Mouse (Mus musculus): ENCODE results near the gene Dgcr6. TPM values are rescaled to one million over a fixed set of nuclear protein-coding genes. Genes with fewer than 3 reads are reported as not detected.
A peak's percentile ranks its signal among the peaks of the same experiment; 100 is the strongest.

The Dgcr6 gene
- total RNA-seq, 2 experiments from 2014 or later: 86.3 to 105 TPM

- intact Hi-C loops (cut with DNase I): loop anchor here (1.0 kb wide), 1 partner anchor 103 kb away; no protein-coding TSS in a partner anchor
- DNase-seq (ENCODE audit: low spot score in 2 of 2): peak; percentile 57 to 68
These were observed 55.7 kb downstream of the Dgcr6 start for GRCm38 (mm10) chr16:18108221-18108966.

- intact Hi-C loops (cut with DNase I): no loop called here
- no peak for DNase-seq (ENCODE audit: low spot score in 2 of 2)
These were observed 58.4 kb downstream of the Dgcr6 start for GRCm38 (mm10) chr16:18111042-18111441.

DNA sequence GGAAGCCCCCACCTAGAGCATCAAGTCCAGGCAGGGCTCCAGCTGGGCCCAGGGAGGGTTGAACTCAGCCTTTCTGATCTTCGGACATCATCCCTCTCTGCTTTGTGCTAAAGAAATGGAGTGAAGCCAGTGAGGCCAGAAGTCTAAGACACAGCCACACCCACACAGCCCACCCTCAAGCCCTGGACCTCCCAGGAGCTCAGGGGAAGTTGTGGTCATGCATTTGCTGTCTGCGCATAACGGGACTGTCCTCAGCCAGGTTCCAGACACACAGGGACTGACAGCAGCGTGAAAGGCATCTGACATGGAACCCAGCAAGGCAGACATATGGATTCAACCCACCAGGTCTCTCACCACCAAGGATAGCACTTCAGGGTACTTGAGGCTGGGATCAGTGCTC lies 63.8 kb downstream of the Dgcr6 start:
- intact Hi-C loops (cut with DNase I): no loop called here

DNA sequence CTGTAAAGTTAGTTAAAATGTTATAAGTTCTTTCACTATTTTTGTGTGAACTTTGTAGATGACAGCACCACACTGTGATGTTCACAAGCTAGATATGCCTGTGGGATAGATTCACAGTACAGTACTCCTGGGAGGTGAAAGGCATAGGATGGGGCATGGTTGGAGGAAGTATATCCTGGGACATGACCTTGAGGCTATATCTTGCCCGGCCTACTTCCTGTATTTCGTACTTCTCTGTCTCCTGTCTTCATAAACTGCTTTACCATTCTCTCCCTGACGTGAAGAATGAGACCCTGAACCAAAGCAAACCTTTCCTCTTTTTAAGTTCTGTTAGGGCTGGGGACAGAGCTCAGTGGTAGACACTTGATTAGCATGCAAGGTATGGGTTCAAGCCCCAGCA lies 65.6 kb downstream of the Dgcr6 start:
- DNase-seq (ENCODE audit: low spot score in 2 of 2): no peak
- intact Hi-C loops (cut with DNase I): no loop called here

More for the DNA sequence above, 63.8 kb downstream of the Dgcr6 start:
- no peak for DNase-seq (ENCODE audit: low spot score in 2 of 2)

DNA sequence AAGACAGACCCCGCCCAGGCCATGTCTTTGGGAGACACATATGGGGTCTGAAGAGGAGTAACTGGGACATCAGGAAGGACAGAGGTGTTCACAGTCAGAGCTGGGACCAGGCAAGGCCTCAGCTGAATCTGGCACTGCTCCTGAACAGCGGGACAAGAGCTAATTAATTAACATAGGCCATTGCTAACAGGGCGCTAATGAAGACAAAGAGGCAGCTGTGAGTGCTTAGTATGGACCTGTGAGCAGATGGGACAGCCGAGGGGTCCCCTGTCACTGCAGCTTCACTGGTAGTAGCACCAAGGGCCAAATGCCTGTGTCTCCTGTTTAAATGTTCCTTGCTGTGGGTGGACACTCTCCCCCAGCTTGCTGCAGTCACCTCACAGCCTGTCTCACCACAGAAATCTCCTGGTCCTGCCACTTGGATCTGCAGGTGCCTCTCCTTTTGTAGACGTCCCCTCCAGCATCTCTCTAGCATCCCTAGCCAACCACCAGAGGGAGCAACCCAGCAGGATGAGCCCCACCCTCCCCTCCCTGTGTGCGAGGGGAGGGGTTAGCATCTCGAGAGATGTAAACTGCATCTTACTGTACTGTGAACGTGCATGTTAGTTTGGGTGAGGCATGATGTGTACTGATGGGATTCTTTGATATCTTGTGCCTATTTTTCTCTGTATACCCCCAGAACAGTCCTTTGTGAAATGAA lies 66.5 kb downstream of the Dgcr6 start:
- peak in 1 of 2 experiments; percentile 54 for DNase-seq (ENCODE audit: low spot score in 2 of 2)
- intact Hi-C loops (cut with DNase I): no loop called here

Other genes starting within 250 kb of the Dgcr6 start
- 1 to 10 TPM; 2.9 to 4.6 TPM for gene B830017H08Rik, start 219.7 kb upstream of the Dgcr6 start, total RNA-seq (2021)
- gene Car15, start 214.5 kb upstream of the Dgcr6 start, total RNA-seq (2021): 10 to 100 TPM; 11.7 to 14.4 TPM
- 1 to 10 TPM; 1.3 to 2.2 TPM for gene Gm20518, start 161.2 kb upstream of the Dgcr6 start, total RNA-seq (2021)
- gene Tssk1, start 158.6 kb upstream of the Dgcr6 start, total RNA-seq (2021): not detected
- gene Dgcr2, start 154.3 kb upstream of the Dgcr6 start, total RNA-seq (2021): 100 to 1,000 TPM in 1 of 2 experiments, 10 to 100 TPM in 1; 92.6 to 103 TPM
- gene Tssk2, start 154.2 kb upstream of the Dgcr6 start, total RNA-seq (2021): not detected
- 10 to 100 TPM; 26.1 to 31.1 TPM for gene Ess2, start 141.5 kb upstream of the Dgcr6 start, total RNA-seq (2021)
- not detected for gene Gsc2, start 137.8 kb upstream of the Dgcr6 start, total RNA-seq (2021)
- gene Slc25a1, start 124.6 kb upstream of the Dgcr6 start, total RNA-seq (2021): 10 to 100 TPM; 38.5 to 44.9 TPM
- gene Vpreb2, start 72.4 kb upstream of the Dgcr6 start, total RNA-seq (2021): not detected
- gene Prodh, start 37.3 kb downstream of the Dgcr6 start, total RNA-seq (2021): 10 to 100 TPM; 35.5 to 42.7 TPM
- gene Rtn4r, start 74.8 kb downstream of the Dgcr6 start, total RNA-seq (2021): 100 to 1,000 TPM; 128 to 164 TPM
- gene Ccdc188, start 165.0 kb downstream of the Dgcr6 start, total RNA-seq (2021): under 1 TPM in 1 of 2 experiments, not detected in 1; 0.57 TPM
- gene Zdhhc8, start 182.3 kb downstream of the Dgcr6 start, total RNA-seq (2021): 100 to 1,000 TPM; 145 to 154 TPM
- gene Trmt2a, start 195.8 kb downstream of the Dgcr6 start, total RNA-seq (2021): 10 to 100 TPM; 39.7 to 59.3 TPM
- gene Ranbp1, start 195.9 kb downstream of the Dgcr6 start, total RNA-seq (2021): 10 to 100 TPM; 85.8 to 89.3 TPM
- gene Gm49776, start 205.5 kb downstream of the Dgcr6 start, total RNA-seq (2021): not detected
- gene Dgcr8, start 236.4 kb downstream of the Dgcr6 start, total RNA-seq (2021): 10 to 100 TPM; 31.7 to 48.3 TPM

Data from left cerebral cortex, postnatal 36 days (tissue).